Mouse (Mus musculus): ENCODE measurements around the gene Fam19a2. TPM values are rescaled to one million over a fixed set of nuclear protein-coding genes. Genes with fewer than 3 reads are reported as not detected.

Fam19a2 gene
- polyA plus RNA-seq, 1 experiment = not detected

GRCm38 (mm10) chr10:123342591-123343236, 78.9 kb downstream of the Fam19a2 start:
- Histone ChIP-seq H3K4me3 (ENCODE audit: low read depth, low read length) (no peak overlapping the region), H3K27ac (ENCODE audit: insufficient read depth, low read depth, low read length) (no peak overlapping the region), H3K36me3 (ENCODE audit: control insufficient read depth, insufficient read depth, low read length) (no peaks in the 10 kb centered on the region), H3K4me1 (ENCODE audit: control insufficient read depth, insufficient read depth, insufficient read length, low read length) (no peaks in the 10 kb centered on the region), H3K27me3 (ENCODE audit: control insufficient read depth, insufficient read depth, low read length) (no peaks in the 10 kb centered on the region)
- TF ChIP-seq POLR2A (IDR thresholded peaks at IDR 0.05; ENCODE audit: low read depth, low read length) (no peak), CTCF (IDR thresholded peaks at IDR 0.05; ENCODE audit: extremely low read depth, insufficient read length, insufficient replicate concordance, low read depth, low read length) (no peak)
- WGBS = 27% methylated on average over 5 of the region's 5 CpGs

GRCm38 (mm10) chr10:123346301-123346700, 82.5 kb downstream of the Fam19a2 start:
- Histone ChIP-seq H3K36me3 (ENCODE audit: control insufficient read depth, insufficient read depth, low read length) (no peaks in the 10 kb centered on the region), H3K4me3 (ENCODE audit: low read depth, low read length) (no peak overlapping the region), H3K4me1 (ENCODE audit: control insufficient read depth, insufficient read depth, insufficient read length, low read length) (no peaks in the 10 kb centered on the region), H3K27ac (ENCODE audit: insufficient read depth, low read depth, low read length) (no peak overlapping the region), H3K27me3 (ENCODE audit: control insufficient read depth, insufficient read depth, low read length) (no peaks in the 10 kb centered on the region)
- WGBS = 94% methylated on average over 8 of the region's 8 CpGs
- TF ChIP-seq CTCF (IDR thresholded peaks at IDR 0.05; ENCODE audit: extremely low read depth, insufficient read length, insufficient replicate concordance, low read depth, low read length) (no peak), POLR2A (IDR thresholded peaks at IDR 0.05; ENCODE audit: low read depth, low read length) (no peak)

GRCm38 (mm10) chr10:123353667-123354066, 89.9 kb downstream of the Fam19a2 start:
- Histone ChIP-seq H3K27ac (ENCODE audit: insufficient read depth, low read depth, low read length) (no peak overlapping the region), H3K27me3 (ENCODE audit: control insufficient read depth, insufficient read depth, low read length) (no peaks in the 10 kb centered on the region), H3K4me1 (ENCODE audit: control insufficient read depth, insufficient read depth, insufficient read length, low read length) (no peaks in the 10 kb centered on the region), H3K4me3 (ENCODE audit: low read depth, low read length) (no peak overlapping the region), H3K36me3 (ENCODE audit: control insufficient read depth, insufficient read depth, low read length) (no peaks in the 10 kb centered on the region)
- WGBS = 69% methylated on average over 5 of the region's 5 CpGs
- TF ChIP-seq CTCF (IDR thresholded peaks at IDR 0.05; ENCODE audit: extremely low read depth, insufficient read length, insufficient replicate concordance, low read depth, low read length) (no peak), POLR2A (IDR thresholded peaks at IDR 0.05; ENCODE audit: low read depth, low read length) (no peak)

- no peak for TF ChIP-seq CTCF (IDR thresholded peaks at IDR 0.05; ENCODE audit: extremely low read depth, insufficient read length, insufficient replicate concordance, low read depth, low read length)
- no peak for TF ChIP-seq POLR2A (IDR thresholded peaks at IDR 0.05; ENCODE audit: low read depth, low read length)
- 79% methylated on average over 6 of the region's 6 CpGs for WGBS
- H3K36me3 ChIP-seq (ENCODE audit: control insufficient read depth, insufficient read depth, low read length) = no peaks in the 10 kb centered on the region
- H3K27me3 ChIP-seq (ENCODE audit: control insufficient read depth, insufficient read depth, low read length) = no peaks in the 10 kb centered on the region
- no peaks in the 10 kb centered on the region for H3K4me1 ChIP-seq (ENCODE audit: control insufficient read depth, insufficient read depth, insufficient read length, low read length)
- no peak overlapping the region for H3K4me3 ChIP-seq (ENCODE audit: low read depth, low read length)
- no peak overlapping the region for H3K27ac ChIP-seq (ENCODE audit: insufficient read depth, low read depth, low read length)
Measured at GRCm38 (mm10) chr10:123357010-123357409, 93.2 kb downstream of the Fam19a2 start.

GRCm38 (mm10) chr10:123360492-123360891, 96.7 kb downstream of the Fam19a2 start:
- H3K4me3 ChIP-seq (ENCODE audit: low read depth, low read length) = no peak overlapping the region
- no peaks in the 10 kb centered on the region for H3K27me3 ChIP-seq (ENCODE audit: control insufficient read depth, insufficient read depth, low read length)
- TF ChIP-seq CTCF (IDR thresholded peaks at IDR 0.05; ENCODE audit: extremely low read depth, insufficient read length, insufficient replicate concordance, low read depth, low read length) (no peak), POLR2A (IDR thresholded peaks at IDR 0.05; ENCODE audit: low read depth, low read length) (no peak)
- no peaks in the 10 kb centered on the region for H3K36me3 ChIP-seq (ENCODE audit: control insufficient read depth, insufficient read depth, low read length)
- no peaks in the 10 kb centered on the region for H3K4me1 ChIP-seq (ENCODE audit: control insufficient read depth, insufficient read depth, insufficient read length, low read length)
- WGBS = 72% methylated on average over 14 of the region's 14 CpGs
- no peak overlapping the region for H3K27ac ChIP-seq (ENCODE audit: insufficient read depth, low read depth, low read length)

- no peaks in the 10 kb centered on the region for H3K4me1 ChIP-seq (ENCODE audit: control insufficient read depth, insufficient read depth, insufficient read length, low read length)
- H3K4me3 ChIP-seq (ENCODE audit: low read depth, low read length) = no peak overlapping the region
- H3K27me3 ChIP-seq (ENCODE audit: control insufficient read depth, insufficient read depth, low read length) = no peaks in the 10 kb centered on the region
- no peaks in the 10 kb centered on the region for H3K36me3 ChIP-seq (ENCODE audit: control insufficient read depth, insufficient read depth, low read length)
- no peak overlapping the region for H3K27ac ChIP-seq (ENCODE audit: insufficient read depth, low read depth, low read length)
- no peak for TF ChIP-seq CTCF (IDR thresholded peaks at IDR 0.05; ENCODE audit: extremely low read depth, insufficient read length, insufficient replicate concordance, low read depth, low read length)
- TF ChIP-seq POLR2A (IDR thresholded peaks at IDR 0.05; ENCODE audit: low read depth, low read length) = no peak
- 64% methylated on average over 4 of the region's 4 CpGs for WGBS
Measured at GRCm38 (mm10) chr10:123364628-123365027, 100.8 kb downstream of the Fam19a2 start.

GRCm38 (mm10) chr10:123367152-123367864, 103.5 kb downstream of the Fam19a2 start:
- TF ChIP-seq CTCF (IDR thresholded peaks at IDR 0.05; ENCODE audit: extremely low read depth, insufficient read length, insufficient replicate concordance, low read depth, low read length) = no peak
- no peak overlapping the region for H3K27ac ChIP-seq (ENCODE audit: insufficient read depth, low read depth, low read length)
- no peaks in the 10 kb centered on the region for H3K36me3 ChIP-seq (ENCODE audit: control insufficient read depth, insufficient read depth, low read length)
- no peaks in the 10 kb centered on the region for H3K4me1 ChIP-seq (ENCODE audit: control insufficient read depth, insufficient read depth, insufficient read length, low read length)
- no peak overlapping the region for H3K4me3 ChIP-seq (ENCODE audit: low read depth, low read length)
- 66% methylated on average over 15 of the region's 15 CpGs for WGBS
- no peaks in the 10 kb centered on the region for H3K27me3 ChIP-seq (ENCODE audit: control insufficient read depth, insufficient read depth, low read length)

Data from small intestine, adult 2 months (tissue).